Mouse (Mus musculus) ovary, postnatal 14 days (tissue): ENCODE measurements around the gene Tpi1.

Source experiments
- DNase-seq: peaks from one replicate; pipeline ENCODE4 v3.0.0; 2022; ENCODE audit warnings: low spot score

Tpi1 gene

DNA sequence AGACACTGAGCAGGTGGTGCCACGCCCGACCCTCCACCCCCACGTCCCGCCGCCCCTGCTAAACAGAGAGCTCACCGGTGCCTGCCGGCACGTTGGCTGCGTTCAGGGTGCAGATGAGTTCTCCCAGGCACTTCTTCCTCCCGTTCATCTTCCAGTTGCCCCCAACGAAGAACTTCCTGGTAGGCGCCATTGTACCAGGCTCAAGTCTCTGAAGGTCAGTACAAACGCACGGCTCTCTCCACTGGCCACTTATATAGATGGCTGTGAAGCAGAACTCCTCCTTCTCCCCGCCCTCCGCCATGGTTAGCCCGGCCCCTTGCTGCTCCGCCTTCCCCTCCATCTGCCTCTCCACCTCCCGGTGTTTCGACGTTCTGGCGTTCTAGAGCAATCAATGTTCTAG is at the start of gene Tpi1:
Gene Tpi1, minus strand, starts transcription at position 364 of the 400 bp plus-strand sequence.
- peak; percentile 91 for DNase-seq

DNA sequence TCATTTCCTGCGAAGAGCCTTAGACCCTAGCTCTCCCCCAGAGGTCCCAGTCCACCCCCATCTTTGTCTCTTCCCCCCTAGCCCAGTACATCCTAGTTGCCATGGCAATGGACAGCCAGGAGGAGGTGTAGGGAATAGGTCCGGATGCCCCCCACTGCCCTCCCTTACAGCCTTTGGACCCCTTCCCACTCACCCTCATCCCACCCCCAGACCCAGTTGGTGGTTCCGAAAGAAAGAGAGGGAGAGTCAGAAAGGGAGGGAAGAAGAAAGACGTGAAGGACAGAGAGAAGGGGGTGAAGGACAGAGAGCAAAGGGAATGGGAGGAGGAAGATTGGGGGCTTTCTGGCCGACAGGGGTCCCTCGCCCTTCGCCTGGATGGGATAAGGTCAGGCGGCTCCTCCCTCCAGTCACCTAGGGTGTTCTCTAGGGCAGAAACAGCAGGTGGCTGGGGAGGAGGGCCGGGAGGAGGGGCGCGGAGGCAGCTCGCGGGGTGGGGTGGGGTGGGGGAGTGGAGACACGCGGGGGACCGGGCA is 49.1 kb upstream of the Tpi1 start:
- DNase-seq: no peak

DNA sequence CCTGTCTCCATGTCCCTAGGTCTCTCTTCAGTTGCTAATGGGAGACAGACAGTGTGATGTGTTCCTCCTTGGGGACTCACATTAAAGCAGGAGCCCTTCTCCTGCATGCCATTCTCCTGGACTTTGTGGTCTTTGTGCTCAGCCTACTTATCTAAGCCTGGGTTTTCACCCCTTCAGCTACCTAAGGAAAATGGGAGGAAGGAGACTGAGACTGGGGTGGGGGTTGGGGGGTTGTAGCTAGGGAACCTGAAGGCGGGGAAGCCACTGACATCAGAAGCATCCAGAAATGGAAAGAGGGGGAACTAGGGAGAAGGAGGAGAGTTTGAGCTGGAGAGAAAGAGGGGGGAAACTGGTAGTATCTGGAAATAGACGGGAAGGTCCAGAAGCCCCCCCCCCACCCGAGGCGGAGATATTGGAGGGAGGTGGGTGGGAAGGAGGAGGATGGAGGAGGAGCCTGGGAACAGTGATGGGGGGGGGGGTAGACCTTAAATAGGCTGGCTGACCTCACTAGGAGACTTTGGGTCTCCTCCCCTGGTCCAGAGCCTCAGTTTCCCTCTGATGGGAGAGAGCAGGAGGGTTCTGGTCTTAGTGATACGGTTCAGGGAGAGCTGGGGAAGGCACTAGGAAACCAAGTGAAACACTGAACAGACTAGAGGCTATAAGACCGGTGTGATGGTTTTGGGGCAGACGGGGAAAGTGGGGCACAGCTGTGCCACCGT is 48.5 kb upstream of the Tpi1 start:
- no peak for DNase-seq

DNA sequence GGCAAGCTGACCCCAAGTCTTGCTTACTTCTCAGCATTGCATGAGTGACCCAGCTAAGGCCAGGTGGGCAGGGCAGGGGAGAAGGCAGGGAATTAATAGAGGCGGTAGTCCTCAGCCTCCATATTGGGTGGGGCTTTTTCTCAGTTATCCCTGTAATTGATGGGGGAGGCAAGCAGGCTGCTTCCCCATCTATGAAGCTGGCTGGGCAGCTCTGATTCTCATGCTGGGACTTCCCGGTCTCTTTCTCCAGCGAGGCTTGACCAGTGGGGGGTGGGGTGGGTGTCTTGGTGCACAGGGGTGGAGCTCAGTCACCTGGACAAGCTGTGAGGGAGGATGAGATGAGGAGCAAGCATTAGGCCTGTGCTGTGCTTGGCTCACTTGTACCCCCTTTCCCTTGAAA is 47.7 kb upstream of the Tpi1 start:
- DNase-seq: no peak

GRCm38 (mm10) chr6:124861266-124861665 is 47.2 kb upstream of the Tpi1 start:
- no peak for DNase-seq

DNA sequence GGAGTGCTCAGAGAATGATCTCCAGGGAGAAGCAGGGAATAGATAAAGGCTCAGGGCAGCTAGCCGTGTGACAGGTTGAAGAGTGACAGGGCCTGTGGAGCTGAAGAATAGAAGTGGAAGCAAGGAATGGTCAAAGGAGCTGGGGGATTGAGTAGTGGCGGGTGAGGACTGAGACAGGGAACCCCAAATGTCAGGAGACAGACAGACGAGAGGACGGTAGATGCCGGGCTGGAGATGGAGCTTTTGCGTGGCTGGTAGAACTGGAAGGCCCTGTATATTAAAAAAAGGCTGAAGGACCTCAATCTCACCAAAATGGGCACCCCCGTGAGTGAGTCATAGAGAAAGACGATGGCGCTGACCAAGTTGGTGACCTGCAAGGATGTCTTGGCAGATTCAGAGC is 46.4 kb upstream of the Tpi1 start:
- no peak for DNase-seq

- peak; percentile 89 for DNase-seq
Observed at GRCm38 (mm10) chr6:124859725-124860124, 45.6 kb upstream of the Tpi1 start.

- DNase-seq: no peak
Observed at GRCm38 (mm10) chr6:124858561-124859318, 44.6 kb upstream of the Tpi1 start.

DNA sequence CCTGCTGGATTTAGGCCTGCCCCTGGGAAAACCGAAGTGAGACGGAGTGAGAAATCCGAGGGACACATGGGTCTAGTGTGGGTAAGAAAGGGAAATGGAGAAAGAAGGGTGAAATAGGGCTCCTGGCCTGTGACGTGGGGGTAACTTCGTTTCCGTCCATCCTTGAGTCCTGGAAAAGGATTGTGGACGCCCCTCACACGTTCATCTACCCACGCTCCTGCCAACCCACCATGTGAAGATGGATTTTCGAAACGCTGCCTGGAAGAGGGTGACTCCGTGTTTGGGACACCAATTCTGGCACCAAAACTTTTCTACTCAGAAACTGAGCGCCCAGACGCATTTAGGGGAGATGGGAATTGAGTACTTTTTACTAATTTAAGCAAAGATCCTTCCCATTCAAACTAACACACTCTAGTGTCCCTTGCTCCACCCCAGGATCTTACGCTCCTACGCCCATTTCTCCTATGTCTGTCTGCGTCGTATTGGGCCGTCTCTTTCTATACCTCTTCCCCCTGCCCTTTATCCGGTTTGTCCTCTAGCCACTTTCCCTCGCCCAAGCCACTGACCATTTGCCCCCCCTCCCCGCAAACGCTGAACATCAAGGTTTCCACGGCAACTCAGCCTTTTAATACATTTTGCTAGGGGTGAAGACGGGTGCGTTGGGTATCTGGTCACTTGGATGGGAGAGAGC is 43.9 kb upstream of the Tpi1 start:
- no peak for DNase-seq

DNA sequence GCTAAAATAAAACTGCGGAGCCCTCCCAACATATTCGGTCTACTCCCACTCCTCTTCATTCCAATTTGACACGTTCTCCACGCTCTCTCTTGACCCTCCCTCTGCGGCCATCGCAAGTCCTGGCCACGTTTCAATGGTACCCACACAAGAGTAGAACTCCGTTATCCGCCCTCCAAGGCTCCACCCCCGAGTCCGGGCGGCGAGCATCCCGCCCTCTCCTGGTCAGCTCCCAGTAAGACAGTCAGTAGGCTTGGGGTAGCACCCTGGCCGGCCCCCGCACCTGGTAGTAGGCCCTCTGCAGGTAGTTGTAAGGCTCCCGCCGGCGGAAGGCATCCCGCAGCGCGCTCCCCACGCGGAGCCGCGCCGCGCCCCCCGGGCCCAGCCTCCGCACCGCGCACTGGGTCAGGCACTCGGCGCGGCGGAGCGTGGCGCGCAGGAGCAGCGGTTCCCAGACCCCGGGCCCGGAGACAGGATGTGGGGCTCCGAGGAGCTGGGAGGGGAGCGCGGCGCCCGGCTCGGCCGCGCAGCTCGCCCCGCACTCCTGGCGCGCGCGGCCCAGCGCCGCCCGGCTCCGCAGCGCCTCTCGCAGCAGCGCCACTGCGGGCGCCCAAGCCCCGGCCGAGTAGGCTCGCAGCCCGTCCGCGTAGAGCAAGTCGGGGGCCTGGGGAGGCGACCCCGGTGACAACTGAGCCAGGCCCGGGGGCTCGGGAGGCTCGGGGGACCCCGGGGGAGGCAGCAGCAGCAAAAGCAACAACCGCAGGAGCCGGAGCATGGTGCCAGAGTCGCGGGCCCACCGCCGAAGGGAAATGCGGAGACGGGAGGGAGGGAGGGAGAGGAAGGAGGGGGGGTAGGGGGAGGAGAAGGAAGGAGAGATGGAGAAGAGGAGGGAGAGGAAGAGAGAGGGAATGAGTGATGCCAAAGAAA is 43.1 kb upstream of the Tpi1 start, which contains the start of gene P3h3:
Gene P3h3, minus strand, starts transcription at position 837 of the 924 bp plus-strand sequence.
- peak; percentile 70 for DNase-seq

GRCm38 (mm10) chr6:124856321-124856720 is 42.2 kb upstream of the Tpi1 start:
- no peak for DNase-seq

DNA sequence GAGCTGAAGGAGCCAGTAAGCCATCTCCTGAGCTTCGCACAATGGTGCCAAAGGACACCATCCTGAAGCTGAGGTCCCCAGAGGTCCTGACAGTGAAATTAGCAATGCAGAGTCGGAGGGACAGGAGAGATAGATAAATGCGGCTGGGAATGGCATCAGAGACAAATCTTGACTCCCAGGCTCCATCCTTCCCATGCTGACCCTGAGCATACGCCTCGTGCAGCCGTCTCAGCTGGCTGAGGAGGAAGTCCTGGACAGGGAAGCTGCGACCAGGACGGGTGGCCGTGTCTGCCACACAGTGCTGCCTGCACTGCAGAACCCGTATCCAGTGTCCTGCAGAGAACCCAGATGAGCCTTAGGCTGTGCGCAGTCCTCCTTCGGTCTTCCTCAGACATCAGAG is 40.6 kb upstream of the Tpi1 start:
- DNase-seq: no peak

DNA sequence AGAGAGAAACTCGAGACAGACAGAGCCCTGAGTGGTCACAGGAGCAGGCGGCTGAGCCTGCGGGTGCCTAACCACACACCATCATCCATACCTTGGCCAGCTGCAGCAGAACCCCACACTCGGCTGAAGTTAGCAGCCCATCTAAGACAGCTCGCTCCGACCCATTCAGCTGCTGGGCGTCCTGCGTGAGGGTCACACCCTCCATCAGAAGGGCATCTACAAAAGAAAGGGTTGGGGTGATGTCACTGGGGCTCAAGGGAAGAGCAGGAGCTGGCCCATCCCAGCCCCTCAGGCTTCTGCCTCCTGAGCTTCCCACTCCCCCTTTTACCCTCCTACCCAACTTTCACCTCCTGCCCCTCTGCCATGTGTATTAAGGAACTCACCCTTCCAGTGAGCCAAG is 36.4 kb upstream of the Tpi1 start:
- no peak for DNase-seq

GRCm38 (mm10) chr6:124847305-124847704 is 33.2 kb upstream of the Tpi1 start:
- peak; percentile 94 for DNase-seq

DNA sequence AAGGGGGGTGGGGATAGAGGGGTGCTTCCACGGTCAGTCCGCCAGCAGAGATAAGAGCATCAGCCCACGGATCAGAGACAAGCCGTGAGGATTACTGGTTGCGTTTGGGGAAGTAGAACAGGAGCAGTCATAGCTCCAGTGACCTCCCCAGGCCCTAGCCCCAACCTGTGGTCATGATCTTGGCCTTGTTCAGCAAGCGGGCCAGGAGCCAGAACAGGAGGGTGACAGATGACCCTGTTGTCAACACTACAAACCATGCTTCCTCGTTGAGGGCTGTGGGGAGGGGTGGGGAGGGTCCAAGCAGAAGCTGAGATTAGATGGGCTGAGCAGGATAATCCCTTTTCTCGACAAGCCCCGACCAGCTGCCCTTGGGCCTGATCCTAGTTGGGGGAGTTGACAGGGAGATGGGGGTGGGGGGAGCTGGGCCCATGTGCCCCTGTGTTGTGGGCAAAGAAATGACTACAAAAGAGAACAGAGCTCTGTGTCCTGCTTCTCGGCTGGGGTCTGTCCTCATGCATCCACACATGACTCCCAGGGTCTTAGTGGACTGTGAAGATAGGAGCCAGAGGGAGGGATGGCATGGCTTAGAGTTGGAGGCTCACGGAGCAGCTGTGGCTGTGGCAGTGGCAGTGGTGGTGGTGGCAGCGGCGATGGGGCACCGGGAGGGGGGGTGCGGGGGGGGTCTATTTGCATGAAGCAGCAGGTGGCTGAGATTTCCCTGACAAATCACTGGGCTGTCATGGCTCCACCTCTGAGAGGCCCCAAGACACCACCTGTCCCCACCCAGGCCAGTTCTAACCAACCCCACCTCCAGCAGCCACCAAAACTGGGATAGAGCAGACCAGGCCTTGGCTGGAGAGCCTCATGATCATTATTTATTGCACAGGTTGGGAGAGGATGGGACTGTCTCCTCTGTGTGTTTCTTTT is 26.4 kb upstream of the Tpi1 start, which contains the start of gene Gnb3:
Gene Gnb3, minus strand, starts transcription at position 35 of the 927 bp plus-strand sequence.
- DNase-seq: no peak

GRCm38 (mm10) chr6:124839805-124840204 is 25.7 kb upstream of the Tpi1 start:
- no peak for DNase-seq

GRCm38 (mm10) chr6:124836411-124836810 is 22.3 kb upstream of the Tpi1 start:
- no peak for DNase-seq

GRCm38 (mm10) chr6:124835531-124835930 is 21.4 kb upstream of the Tpi1 start:
- no peak for DNase-seq

DNA sequence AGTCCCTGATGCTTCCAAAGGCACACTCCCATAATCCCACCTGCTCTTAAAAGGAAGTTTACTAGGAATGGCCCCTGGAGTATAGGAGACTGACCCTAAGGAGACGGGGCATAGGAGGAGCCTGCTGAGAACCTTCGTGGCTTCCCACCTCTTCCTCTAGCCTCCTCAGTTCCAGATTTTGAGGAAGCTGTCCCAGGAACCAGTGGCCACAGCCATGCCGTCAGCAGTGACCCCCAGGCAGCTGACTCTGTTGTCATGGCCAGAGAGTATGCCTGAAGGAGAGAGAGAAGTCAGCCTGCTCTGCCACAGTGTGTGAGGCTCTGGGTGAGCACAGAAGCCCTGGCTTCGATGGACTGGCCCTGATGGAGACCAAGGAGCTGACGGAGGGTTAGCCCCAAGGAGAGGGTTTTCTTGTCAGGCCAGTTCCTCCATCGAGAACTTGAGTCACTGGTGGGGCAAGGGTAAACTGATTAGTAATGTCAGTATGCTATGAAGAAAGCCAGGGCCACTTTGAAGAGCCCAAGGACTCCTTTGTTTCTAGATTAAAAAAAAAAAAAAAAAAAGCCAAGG is 20.5 kb upstream of the Tpi1 start:
- DNase-seq: no peak

- DNase-seq: no peak
Observed at GRCm38 (mm10) chr6:124831649-124832048, 17.6 kb upstream of the Tpi1 start.
